Mouse (Mus musculus): Measurements from ENCODE around the gene Col6a5. TPM values are rescaled to one million over a fixed set of nuclear protein-coding genes. Genes with fewer than 3 reads are reported as not detected.
"Not testable (repeated sequence)": the region's sequence is repeated elsewhere in the genome, so short reads cannot be mapped to it uniquely, and the experiment has no call there.

Col6a5 gene
- total RNA-seq, 2 experiments from 2014 or later: 0.40 to 0.54 TPM

- DNase-seq (ENCODE audit: extremely low spot score in 1 of 2, low spot score in 1 of 2): no peak
Measured at GRCm38 (mm10) chr9:105915186-105915585, 45.3 kb downstream of the Col6a5 start.

GRCm38 (mm10) chr9:105910166-105910565, 50.3 kb downstream of the Col6a5 start:
- DNase-seq (ENCODE audit: extremely low spot score in 1 of 2, low spot score in 1 of 2): no peak

GRCm38 (mm10) chr9:105909352-105909751, 51.1 kb downstream of the Col6a5 start:
- DNase-seq (ENCODE audit: extremely low spot score in 1 of 2, low spot score in 1 of 2): no peak

GRCm38 (mm10) chr9:105907411-105907810, 53.0 kb downstream of the Col6a5 start:
- DNase-seq (ENCODE audit: extremely low spot score in 1 of 2, low spot score in 1 of 2): no peak

- no peak for DNase-seq (ENCODE audit: extremely low spot score in 1 of 2, low spot score in 1 of 2)
Measured at GRCm38 (mm10) chr9:105887521-105887920, 72.9 kb downstream of the Col6a5 start.

GRCm38 (mm10) chr9:105884656-105885430, 75.6 kb downstream of the Col6a5 start:
- no peak for DNase-seq (ENCODE audit: extremely low spot score in 1 of 2, low spot score in 1 of 2)

GRCm38 (mm10) chr9:105880743-105881142, 79.7 kb downstream of the Col6a5 start:
- DNase-seq (ENCODE audit: extremely low spot score in 1 of 2, low spot score in 1 of 2): no peak

- DNase-seq (ENCODE audit: extremely low spot score in 1 of 2, low spot score in 1 of 2): no peak
Measured at GRCm38 (mm10) chr9:105878365-105879108, 81.9 kb downstream of the Col6a5 start.

GRCm38 (mm10) chr9:105876124-105876523, 84.3 kb downstream of the Col6a5 start:
- no peak for DNase-seq (ENCODE audit: extremely low spot score in 1 of 2, low spot score in 1 of 2)

- no peak for DNase-seq (ENCODE audit: extremely low spot score in 1 of 2, low spot score in 1 of 2)
Measured at GRCm38 (mm10) chr9:105871643-105872042, 88.8 kb downstream of the Col6a5 start.

GRCm38 (mm10) chr9:105857773-105858172, 102.7 kb downstream of the Col6a5 start:
- peak; percentile 53 to 80 for DNase-seq (ENCODE audit: extremely low spot score in 1 of 2, low spot score in 1 of 2)

- DNase-seq (ENCODE audit: extremely low spot score in 1 of 2, low spot score in 1 of 2): no peak
Measured at GRCm38 (mm10) chr9:105852778-105853065, 107.7 kb downstream of the Col6a5 start.

- DNase-seq (ENCODE audit: extremely low spot score in 1 of 2, low spot score in 1 of 2): no peak
Measured at GRCm38 (mm10) chr9:105852015-105852777, 108.2 kb downstream of the Col6a5 start.

- no peak for DNase-seq (ENCODE audit: extremely low spot score in 1 of 2, low spot score in 1 of 2)
Measured at GRCm38 (mm10) chr9:105851011-105851410, 109.4 kb downstream of the Col6a5 start.

- no peak for DNase-seq (ENCODE audit: extremely low spot score in 1 of 2, low spot score in 1 of 2)
Measured at GRCm38 (mm10) chr9:105848396-105848795, 112.0 kb downstream of the Col6a5 start.

- DNase-seq (ENCODE audit: extremely low spot score in 1 of 2, low spot score in 1 of 2): no peak
Measured at GRCm38 (mm10) chr9:105847261-105847660, 113.2 kb downstream of the Col6a5 start.

GRCm38 (mm10) chr9:105841386-105841785, 119.1 kb downstream of the Col6a5 start:
- DNase-seq (ENCODE audit: extremely low spot score in 1 of 2, low spot score in 1 of 2): not testable (repeated sequence)

- DNase-seq (ENCODE audit: extremely low spot score in 1 of 2, low spot score in 1 of 2): no peak
Measured at GRCm38 (mm10) chr9:105839147-105839515, 121.3 kb downstream of the Col6a5 start.

GRCm38 (mm10) chr9:105838396-105839146, 121.9 kb downstream of the Col6a5 start:
- DNase-seq (ENCODE audit: extremely low spot score in 1 of 2, low spot score in 1 of 2): no peak

GRCm38 (mm10) chr9:105835587-105835986, 124.9 kb downstream of the Col6a5 start:
- DNase-seq (ENCODE audit: extremely low spot score in 1 of 2, low spot score in 1 of 2): no peak

Data from layer of hippocampus, postnatal 25 days (tissue).